Mouse (Mus musculus) spleen, embryonic (tissue): ENCODE data around the gene Srprb.
"Not testable (repeated sequence)": the region's sequence is repeated elsewhere in the genome, so short reads cannot be mapped to it uniquely, and the experiment has no call there.

Experiments
- CTCF ChIA-PET: fragments of 350-600 bp; sonication (Branson Sonifier 250); formaldehyde crosslinking; loops from one replicate; lab custom pipeline; 2022; lab: Charles Lee

The Srprb gene

DNA sequence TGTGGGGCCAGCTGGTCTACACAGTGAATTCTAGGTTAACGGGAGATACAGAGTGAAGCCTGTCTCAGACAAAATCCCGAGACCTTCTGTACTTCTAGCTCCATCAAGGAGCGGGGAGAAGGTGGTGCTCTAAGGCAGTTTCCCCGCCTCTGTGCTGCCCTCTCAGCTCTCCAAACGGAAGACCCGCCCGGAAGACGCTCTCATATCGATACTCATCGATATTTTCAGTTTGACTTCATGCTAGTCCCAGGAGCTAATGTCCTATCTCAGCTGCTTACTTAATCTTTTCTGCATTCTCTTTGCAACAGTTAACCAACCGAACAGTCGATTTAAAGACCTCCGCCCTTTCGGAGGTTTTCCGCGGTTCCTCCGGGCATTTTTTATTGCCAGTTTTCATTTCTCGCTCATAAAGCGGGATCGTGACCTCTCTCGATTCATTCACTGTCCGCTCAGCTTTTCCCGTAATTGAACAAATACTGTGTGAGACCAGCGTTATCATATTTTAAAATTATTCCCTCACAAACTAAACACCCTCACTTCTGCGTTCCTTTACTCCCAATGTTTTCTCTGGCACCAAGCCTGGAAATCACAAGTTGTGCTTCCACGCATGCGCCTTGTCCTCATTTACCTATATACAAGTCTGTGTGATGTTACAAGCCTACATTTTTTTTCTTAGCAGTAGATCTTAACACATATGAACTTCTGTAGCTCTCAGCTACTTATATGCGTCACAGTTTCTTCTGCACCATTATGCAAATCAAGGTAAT, 10.9 kb upstream of the Srprb start:
- CTCF ChIA-PET: no interaction called here

DNA sequence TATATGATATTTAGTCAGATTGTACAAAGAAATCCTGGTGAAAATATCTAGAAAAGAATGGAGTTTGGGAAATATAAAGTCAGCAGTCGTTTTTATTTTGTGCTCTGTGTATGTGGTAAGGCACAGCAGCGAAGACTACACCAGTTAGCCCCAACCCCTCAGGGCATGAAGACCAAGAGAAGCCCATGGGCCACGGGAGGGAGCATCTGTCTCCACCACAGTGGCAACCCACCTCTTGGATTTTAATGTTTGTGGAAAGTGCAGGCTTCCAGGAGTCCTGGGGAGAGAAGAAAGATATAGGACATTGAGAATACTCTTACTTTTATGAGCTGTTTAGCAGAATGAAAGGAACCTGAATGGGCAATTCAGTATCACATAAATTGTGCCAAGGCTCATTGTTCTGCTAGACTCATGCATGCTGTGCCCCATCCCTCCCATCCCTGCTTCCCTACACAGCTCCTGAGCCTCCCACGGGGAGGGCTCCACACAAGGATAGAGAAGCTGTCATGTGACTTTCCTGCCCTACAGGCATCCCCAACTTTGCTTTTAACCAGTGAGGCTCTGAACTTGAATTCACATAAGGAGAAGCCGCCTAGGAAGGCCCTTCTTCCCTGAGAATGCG, 7.0 kb upstream of the Srprb start:
- CTCF ChIA-PET: interaction anchor here (0.7 kb wide), 1 partner anchor 253 kb away, joined by 4 read pairs; no protein-coding TSS in a partner anchor

DNA sequence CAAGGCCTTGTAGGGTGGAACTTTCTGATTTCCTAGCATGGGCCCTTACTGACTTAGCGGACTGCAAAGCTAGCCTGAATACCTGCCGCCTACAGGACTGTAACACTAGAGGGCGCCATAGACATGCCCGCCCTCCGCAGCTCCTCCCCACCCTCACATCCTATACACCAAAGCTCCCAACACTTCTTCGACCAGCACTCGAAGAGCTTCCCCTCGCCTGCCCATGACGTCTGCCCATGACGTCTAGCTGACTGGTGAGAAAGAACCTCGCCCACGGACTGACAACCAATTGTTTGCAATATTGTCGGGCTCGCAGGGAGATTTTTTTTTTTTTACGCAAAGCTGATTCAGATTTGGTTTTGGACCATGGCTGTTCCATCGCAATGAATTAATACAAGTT, 5.9 kb upstream of the Srprb start:
- CTCF ChIA-PET: interaction anchor here (0.6 kb wide), 2 partner anchors 36 to 98 kb away, joined by 6 to 10 read pairs; no protein-coding TSS in a partner anchor

DNA sequence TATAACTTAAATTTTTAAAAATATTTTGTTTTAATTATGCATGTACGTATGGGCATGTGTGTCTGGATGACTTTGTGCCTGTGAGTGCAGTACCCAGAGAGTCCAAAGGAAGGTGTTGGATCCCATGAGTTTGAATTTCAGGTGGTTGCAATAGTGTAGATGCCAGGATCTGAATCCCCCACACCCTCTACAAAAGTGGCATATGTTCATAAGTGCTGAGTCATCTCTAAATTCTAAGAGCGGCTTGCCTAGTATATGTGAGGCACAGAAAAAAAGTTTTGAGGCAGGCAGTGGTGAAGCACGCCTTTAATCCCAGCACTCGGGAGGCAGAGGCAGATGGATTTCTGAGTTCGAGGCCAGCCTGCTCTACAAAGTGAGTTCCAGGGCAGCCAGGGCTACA, 3.8 kb upstream of the Srprb start:
- CTCF ChIA-PET: no interaction called here

DNA sequence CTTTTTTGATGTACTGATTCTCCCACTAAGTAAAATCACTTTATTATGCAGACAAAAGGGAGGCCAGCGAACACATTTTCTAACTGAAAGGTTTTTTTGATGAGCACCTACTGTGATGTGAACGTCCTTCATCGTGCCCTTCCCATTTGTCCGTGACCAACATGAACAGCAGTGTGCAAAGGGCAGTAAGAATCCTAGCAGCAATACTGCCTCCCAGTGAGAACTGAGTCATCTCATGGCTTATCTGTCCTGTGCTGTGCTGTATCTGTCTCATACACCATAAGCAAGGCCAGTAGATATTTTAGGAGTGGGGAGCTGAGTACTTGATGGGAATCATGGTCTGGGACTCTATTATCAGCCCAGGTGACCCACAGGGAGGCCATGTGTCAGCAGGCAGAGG, 13.5 kb downstream of the Srprb start:
- CTCF ChIA-PET: no interaction called here

DNA sequence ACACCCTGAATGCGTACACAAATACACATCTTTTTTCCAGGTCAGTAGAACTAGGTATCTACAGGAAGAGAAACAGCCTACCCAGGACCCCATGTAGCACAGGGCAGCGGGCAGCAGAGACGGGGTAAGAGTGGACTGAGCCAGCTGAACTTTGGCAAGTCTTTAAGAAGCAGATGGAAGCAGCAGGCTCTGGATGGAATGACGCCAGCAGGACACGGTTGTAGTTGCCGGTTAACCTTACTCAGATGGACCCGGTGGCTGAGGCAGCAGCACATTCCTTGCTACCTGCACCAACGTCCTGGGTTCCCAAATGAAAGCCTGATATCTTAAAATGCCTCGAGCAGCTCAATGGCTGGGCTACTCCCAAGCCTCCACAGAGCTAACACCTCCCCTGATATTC, 15.2 kb downstream of the Srprb start:
- CTCF ChIA-PET: no interaction called here

DNA sequence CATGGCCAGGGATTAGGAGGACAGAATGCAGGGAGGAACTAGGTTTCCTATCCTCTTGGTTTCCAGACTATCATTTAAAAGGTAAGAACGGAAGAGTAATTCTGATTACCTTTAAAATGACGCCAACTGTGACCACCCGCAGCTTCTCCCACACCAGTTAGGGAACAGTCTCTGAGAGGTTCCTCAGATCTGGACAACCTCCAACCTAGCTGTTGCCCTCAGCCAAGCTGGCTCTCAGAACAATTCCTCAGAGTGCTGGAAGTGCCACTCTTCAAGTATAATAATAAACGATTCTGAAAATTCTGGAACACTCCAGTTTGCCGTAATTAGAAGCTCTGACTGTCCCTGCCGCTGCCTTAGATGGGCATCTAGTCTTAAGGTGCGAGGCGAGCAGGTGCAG, 16.0 kb downstream of the Srprb start:
- CTCF ChIA-PET: no interaction called here

DNA sequence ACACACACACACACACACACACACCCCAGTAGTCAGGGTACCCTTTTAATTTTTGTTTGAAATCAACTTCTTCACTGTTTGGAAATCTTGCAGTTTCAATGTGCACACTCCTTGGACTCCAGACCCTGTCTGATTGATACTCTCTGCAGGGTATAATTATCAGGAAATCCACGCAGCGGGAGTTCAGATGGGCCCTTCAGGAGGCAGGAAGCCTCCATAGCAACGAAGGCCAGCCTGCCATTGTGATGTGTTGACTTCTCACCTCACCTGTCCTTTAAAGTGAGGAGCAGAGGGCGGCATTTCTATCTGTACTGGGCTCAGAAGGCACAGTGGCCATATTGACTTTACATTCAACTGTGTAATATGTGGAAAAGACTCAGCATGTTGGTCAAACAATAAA, 17.1 kb downstream of the Srprb start:
- CTCF ChIA-PET: no interaction called here

DNA sequence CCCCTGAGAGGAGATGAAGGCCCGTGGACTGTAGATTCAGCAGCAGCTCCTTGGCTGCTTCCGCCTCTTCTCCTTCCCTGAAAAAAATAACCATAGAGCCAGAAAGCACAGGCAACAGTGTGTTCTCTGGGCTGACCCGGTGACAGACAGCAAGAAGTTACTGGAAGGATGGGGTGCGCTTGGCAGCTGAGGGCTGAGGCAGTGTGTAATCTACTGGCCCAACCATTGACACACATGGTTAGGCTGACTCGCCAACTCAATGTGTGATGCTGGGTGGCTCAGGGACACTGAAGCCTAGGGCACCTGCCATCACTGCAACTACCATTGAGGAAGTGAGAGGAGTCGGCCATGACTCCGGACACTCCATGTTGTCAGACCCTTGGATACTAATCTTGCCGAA, 20.1 kb downstream of the Srprb start:
- CTCF ChIA-PET: no interaction called here

DNA sequence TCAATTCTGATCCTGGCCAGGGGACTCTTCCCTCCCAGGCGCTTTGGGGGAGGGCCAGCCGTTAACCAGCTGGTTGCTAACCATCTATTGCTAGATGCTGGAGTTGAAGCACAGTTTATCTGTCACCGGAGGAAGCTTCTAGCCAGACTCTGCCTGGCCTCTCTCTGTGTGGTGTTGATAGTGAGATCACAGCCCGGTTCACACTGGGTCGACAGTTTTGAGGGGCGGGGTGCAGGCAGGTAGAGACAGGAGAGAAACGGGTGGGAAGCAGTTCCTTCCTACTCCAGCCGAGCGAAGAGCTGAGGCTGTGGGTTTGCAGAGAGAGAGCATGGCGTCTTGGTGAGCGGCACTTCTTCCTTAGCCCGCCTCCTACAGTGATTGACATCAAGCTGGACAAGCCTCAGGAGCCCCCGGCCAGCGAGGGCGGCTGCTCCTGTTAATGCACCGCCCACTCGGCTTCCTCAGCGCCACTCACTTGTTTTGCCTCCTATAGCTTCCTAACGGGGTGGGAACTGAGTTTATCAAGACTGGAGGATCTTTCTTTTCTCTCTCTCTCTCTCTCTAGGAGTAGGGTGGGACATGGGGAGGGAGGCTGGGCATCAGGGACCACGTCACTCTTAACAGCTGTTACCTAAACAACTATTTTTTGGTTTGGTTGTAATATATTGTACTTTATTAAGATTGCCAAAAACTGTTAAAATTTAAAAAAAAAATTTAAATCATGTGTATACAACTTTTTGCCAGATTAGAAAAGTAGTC, 21.0 kb downstream of the Srprb start:
- CTCF ChIA-PET: no interaction called here

DNA sequence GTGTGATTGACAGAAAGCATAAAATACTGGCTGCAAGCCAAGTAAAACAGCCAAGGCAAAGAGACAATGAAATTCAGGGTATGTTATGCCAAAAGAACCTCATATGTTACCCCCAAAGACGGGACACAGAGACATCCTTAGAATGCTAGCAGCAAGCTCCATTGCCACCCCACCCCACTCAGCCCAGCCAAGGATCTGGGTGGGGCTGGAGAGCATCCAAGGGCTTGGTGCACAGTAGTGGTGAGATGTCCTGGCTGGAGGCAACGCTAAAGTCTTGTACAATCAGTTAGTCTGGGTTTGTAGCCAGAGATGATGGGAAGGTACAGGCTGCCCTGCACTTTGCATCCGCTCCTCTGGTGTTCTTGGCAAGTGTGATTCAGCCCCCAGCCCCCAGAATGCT, 21.6 kb downstream of the Srprb start:
- CTCF ChIA-PET: no interaction called here

DNA sequence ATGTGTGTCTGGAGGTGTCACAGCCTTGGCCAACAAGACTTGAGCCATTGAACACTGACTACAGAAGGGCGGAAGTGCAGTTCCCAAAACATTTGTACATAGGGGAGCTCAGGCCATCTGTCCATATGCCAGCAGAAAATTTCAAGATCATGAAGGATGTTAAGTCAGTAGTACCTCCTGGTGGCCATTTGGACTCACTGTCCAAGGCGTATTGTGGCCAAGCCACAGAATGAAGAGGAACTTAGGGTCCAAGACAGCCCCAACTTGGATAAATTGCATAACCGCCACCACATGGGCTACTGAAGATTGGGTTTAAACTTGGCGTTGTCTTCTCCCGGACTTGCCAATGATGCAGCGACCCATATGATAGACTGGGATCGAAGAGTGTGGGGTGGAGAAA, 26.2 kb downstream of the Srprb start:
- CTCF ChIA-PET: no interaction called here

DNA sequence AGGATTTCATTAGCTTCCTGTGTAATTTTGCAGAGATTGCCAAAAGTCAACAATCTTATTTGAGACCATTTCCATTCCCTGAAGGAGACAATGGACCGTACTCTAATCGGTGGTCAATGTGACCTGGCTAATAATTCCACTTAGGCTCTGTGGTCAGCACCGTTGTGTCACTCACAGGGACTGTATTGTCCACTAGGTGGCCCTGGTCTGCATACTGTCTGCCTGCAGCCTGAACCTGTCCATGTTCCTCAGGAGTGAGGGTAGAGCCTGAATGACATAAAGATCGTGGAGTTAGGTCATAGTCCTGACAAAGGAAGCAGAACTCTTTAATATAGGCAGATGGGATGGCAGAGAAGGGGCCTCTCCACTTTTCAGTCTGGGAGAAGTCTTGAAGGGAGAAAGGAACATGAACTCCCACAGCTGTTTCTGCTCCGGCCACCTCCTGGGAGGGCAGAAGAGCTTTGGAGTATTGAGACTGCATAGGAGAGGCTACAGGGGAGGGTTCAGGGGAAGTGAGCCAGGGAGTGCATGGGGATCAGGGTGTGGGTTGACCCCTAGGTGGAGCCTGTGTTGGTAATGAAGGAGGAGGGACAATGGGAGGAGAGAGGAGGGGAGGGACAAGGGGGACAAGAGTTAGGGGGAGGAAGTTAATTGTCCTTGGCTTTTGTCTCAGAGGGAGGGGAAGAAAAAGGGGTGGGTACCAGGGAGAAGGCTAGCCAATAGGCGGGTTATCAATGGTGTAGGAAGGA, 27.0 kb downstream of the Srprb start:
- CTCF ChIA-PET: no interaction called here

DNA sequence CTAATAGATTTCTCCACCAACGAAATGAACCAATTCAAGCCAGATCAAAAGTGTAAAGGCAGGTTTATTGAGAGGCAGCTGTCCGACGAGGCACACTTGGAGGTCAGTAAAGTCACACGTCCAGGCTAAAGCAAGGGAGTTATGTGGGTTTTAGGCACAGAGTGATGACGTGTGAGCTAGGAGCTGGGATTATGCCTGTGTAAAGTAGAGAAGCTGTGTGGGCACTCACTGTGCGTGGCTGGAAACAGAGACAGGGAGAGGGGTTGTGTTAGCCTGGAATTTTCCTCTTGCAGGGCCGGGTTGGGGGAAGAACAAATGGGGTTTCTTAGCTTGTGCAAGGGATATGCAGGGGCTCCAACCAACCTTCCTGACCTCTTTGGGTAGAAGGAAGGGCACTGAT, 33.2 kb downstream of the Srprb start:
- CTCF ChIA-PET: interaction anchor here (0.5 kb wide), 1 partner anchor 464 kb away, joined by 3 read pairs; no protein-coding TSS in a partner anchor

DNA sequence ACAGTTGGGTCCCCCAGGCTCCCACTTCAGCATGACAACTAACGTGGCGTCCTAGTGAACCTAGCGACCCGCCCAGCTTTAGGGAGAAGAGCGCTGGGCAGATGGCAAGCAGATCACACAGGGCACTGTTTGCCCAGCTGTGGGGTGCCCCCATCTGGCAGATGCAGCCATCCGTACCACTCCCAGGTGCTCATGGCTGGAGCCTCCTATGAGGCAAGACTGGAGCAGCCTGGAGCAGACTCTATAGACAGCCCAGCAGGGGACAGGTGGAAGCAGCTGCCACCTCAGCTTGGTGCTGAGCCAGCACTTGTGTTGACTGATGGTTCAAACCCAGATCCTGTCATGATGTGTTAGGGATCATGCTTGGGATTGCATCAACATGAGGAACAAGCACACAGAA, 33.9 kb downstream of the Srprb start:
- CTCF ChIA-PET: interaction anchor here (0.5 kb wide), 1 partner anchor 464 kb away, joined by 3 read pairs; no protein-coding TSS in a partner anchor

DNA sequence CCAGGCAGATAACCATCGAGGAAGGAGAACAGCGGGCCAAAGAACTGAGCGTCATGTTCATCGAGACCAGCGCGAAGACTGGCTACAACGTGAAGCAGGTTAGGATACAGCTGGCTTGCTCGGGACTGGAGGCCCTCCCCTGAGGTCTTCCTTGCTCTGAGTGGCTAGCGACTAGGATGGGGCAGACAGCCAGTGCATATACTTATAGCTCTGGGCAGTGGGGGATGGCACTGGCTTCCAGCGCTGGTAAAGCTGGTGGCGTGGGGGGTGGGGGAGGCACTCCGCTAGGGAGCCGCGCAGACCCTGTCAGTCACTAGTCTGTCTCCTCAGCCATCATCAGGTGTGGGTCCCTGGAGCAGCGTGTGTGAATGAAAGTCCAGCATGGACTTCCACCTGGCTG, 38.1 kb downstream of the Srprb start:
- CTCF ChIA-PET: no interaction called here

DNA sequence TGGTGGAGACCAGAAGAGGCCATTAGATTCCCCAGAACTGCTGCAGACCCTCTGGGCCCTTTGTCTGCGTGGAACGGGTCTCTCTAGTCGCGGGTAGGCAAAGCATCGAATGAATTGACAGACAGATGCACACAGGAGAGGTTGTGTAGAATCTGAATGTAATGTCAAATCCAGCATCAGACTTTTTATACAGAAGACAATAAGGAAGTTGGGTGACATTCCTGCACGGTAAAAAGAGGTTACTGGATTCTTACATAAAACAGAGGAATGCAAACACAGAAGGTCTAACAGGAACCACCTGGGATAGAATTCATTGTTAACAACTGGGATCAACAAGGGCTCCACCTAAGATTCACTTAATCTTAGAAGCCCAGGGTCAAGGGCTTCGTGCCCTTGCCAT, 46.8 kb downstream of the Srprb start:
- CTCF ChIA-PET: not testable (repeated sequence)

DNA sequence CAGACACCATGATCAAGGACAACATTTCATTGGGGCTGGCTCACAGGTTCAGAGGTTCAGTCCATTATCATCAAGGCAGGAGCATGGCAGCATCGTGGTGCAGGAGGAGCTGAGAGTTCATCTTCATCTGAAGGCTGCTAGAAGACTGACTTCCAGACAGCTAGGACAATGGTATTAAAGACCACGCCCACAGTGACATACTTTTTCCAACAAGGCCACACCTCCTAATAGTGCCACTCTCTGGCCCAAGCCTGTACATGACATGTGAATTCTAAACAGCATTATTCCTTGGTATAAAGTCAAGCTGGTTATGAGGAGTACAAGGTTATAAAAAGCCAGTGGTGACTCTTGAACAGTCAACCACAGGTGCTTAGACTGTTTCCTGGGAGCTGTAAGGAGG, 47.4 kb downstream of the Srprb start:
- CTCF ChIA-PET: no interaction called here

DNA sequence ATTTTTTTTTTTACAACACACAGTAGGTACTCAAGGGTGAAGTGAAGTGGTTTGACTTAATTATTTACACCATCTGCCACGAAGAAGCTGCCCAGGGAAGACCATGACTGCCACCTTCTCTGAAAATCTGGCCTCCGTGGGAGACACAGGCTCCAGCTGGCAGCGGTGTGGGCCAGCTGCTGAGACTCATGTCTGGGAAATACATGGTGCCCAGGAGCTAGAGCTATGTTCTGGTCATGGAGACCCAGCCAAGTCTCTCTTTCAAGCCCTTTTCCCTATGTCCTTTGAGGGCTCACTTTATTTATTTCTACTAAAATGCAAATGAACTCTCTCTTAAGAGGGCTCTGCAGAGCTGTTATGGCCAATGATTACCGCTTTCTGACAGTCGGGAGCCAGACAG, 48.7 kb downstream of the Srprb start:
- CTCF ChIA-PET: no interaction called here

DNA sequence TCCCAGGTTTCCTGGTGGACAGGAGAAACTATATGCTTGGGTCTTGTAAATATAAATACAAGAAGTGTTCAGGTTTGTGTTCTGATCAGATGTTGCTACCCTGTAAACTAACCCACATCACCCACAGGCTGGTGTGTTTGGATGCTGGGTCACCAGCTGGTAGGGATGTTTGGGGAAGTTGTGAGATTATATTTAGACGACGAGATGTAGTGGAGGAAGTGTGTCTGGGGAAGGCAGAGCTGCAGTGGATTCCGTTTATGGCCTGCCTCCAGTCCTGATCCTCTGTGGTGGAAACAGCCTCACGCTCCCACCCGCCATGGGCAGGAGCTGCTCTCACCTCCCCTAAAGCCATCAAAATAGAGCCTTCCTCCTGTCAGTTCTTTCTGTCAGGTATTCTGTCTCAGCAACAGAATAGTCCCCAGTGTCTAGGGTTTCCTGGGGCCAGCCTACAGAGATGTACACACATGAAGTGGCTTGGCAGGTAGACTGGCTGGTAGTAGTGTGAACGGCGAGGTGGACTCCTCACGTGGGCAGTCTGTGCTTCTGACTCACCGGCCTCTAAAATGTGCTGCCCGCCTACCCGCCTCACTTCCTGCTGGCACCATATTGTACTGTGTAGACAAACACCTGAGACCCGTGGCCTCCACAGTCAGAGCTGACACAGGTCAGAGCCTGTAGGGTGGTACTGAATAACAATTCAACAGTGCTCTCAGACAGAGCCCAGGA, 52.7 kb downstream of the Srprb start:
- CTCF ChIA-PET: no interaction called here

DNA sequence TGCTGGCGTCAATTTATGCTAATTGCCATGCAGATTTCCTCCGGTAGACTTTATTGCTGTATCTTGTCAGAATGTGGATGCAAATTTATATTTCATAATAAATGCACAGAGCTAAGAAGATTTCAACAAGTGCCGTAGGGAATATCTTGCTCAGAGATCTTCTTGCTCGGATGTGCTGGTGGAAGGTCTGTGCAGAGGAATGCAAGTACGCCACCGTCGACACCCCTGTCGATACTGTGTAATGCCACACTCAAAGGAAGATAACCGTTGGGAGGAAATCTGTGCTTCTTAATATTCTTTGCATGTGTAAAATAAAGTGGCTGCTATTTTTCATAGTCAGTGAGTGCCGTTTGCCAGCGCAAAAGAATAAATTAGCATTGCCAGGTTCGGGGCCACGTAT, 54.8 kb downstream of the Srprb start:
- CTCF ChIA-PET: no interaction called here
